Mouse (Mus musculus) CD4-positive, CD25-positive, alpha-beta regulatory T cell (primary cell): Measurements from ENCODE around the gene Hhipl2. TPM values are rescaled to one million over a fixed set of nuclear protein-coding genes. Genes with fewer than 3 reads are reported as not detected.

Experiments used
- polyA plus RNA-seq: library from polyadenylated mRNA; unstranded; fragments of 100-300 nt; shearing (Covaris generic); gene quantifications from one replicate; pipeline ENCODE4 v1.2.1, GENCODE M21; 2017

Hhipl2 gene
- not detected for polyA plus RNA-seq

GRCm38 (mm10) chr1:183417873-183418272 is at the start of gene Hhipl2:
TSS of gene Hhipl2 (plus strand) at chr1:183418215.

GRCm38 (mm10) chr1:183369427-183370014 is 48.5 kb upstream of the Hhipl2 start, which contains the start of gene Mia3:
TSS of gene Mia3 (minus strand) at chr1:183369553.

GRCm38 (mm10) chr1:183388426-183389406 is 29.3 kb upstream of the Hhipl2 start, which contains the start of gene Taf1a:
TSS of gene Taf1a (plus strand) at chr1:183388981.

Other genes starting within 250 kb of the Hhipl2 start
- 21.1 TPM for gene Disp1, start 196.7 kb upstream of the Hhipl2 start, polyA plus RNA-seq
- 25.2 TPM for gene Aida, start 121.6 kb upstream of the Hhipl2 start, polyA plus RNA-seq
- 56.8 TPM for gene Brox, start 120.9 kb upstream of the Hhipl2 start, polyA plus RNA-seq
- 188 TPM for gene Mia3, start 48.7 kb upstream of the Hhipl2 start, polyA plus RNA-seq
- gene Taf1a, start 29.2 kb upstream of the Hhipl2 start, polyA plus RNA-seq: 30.1 TPM